Comparison of ENCODE assay signal across 17 mouse cellular contexts in genomic region chr12:79514680-79515079, GRCm38 (mm10).
DNase-seq lines count a peak whose midpoint lies in the region; ATAC-seq and TF ChIP-seq lines count a peak whose summit lies in the region.
"Had no signal": no experiment of that assay in that cellular context is flagged by ENCODE, and none has a peak within 500 bp of the region (broad histone marks: within the 10 kb centered on the region; RNA-seq: fewer than 3 reads in every experiment).

No protein-coding gene starts in this region.

- no peak overlapping the region for H3K4me3 ChIP-seq in limb, embryonic 15.5 days
- no peak overlapping the region for H3K4me3 ChIP-seq in limb, embryonic 10.5 days
- H3K4me3 ChIP-seq in embryonic facial prominence, embryonic 15.5 days (replicated peaks) = no peak overlapping the region
- no peak overlapping the region for H3K4me3 ChIP-seq in myocyte
- H3K4me3 ChIP-seq: forebrain, embryonic 10.5 days; midbrain, embryonic 12.5 days had no signal

- ATAC-seq in limb, embryonic 15.5 days (ENCODE audit: insufficient number of reproducible peaks, low FRiP score, low TSS enrichment, low read depth) = no peak
- no peak for ATAC-seq in embryonic facial prominence, embryonic 15.5 days (ENCODE audit: insufficient number of reproducible peaks, low FRiP score, low TSS enrichment, low read depth)
- ATAC-seq: liver, postnatal 0 days had no signal

- peaks cover 18% of the 10 kb centered on the region for H3K4me1 ChIP-seq in limb, embryonic 15.5 days
- H3K4me1 ChIP-seq in limb, embryonic 10.5 days = peaks cover 17% of the 10 kb centered on the region
- H3K4me1 ChIP-seq in embryonic facial prominence, embryonic 15.5 days = peaks cover 27% of the 10 kb centered on the region

- H3K36me3 ChIP-seq in limb, embryonic 15.5 days = no peaks in the 10 kb centered on the region
- H3K36me3 ChIP-seq in limb, embryonic 10.5 days = no peaks in the 10 kb centered on the region
- H3K36me3 ChIP-seq in embryonic facial prominence, embryonic 15.5 days = no peaks in the 10 kb centered on the region
- H3K36me3 ChIP-seq in myocyte (ENCODE audit: control insufficient read depth, insufficient read depth) = no peaks in the 10 kb centered on the region
- H3K36me3 ChIP-seq: forebrain, embryonic 10.5 days; midbrain, embryonic 12.5 days had no signal

- no peaks in the 10 kb centered on the region for H3K27me3 ChIP-seq in limb, embryonic 15.5 days
- no peaks in the 10 kb centered on the region for H3K27me3 ChIP-seq in limb, embryonic 10.5 days (ENCODE audit: low read depth, poor library complexity, severe bottlenecking)
- H3K27me3 ChIP-seq in embryonic facial prominence, embryonic 15.5 days = no peaks in the 10 kb centered on the region
- no peaks in the 10 kb centered on the region for H3K27me3 ChIP-seq in myocyte (ENCODE audit: control insufficient read depth, insufficient read depth, insufficient read length)
- H3K27me3 ChIP-seq: midbrain, embryonic 12.5 days had no signal

- H3K27ac ChIP-seq in limb, embryonic 15.5 days = peak overlapping the region; percentile 71
- H3K27ac ChIP-seq in limb, embryonic 10.5 days = no peak overlapping the region
- peak overlapping the region; percentile 72; the same call in 1 of the 2 replicates for H3K27ac ChIP-seq in embryonic facial prominence, embryonic 15.5 days (replicated peaks)
- H3K27ac ChIP-seq: forebrain, embryonic 10.5 days; midbrain, embryonic 12.5 days had no signal

- no peak overlapping the region for H3ac ChIP-seq in myocyte (ENCODE audit: control insufficient read depth, insufficient read length)

- no peak overlapping the region for H3K9ac ChIP-seq in limb, embryonic 15.5 days
- H3K9ac ChIP-seq in embryonic facial prominence, embryonic 15.5 days = no peak overlapping the region
- H3K9ac ChIP-seq: liver, postnatal 0 days; midbrain, embryonic 12.5 days had no signal

- 83% methylated on average over 3 of the region's 3 CpGs for WGBS in limb, embryonic 15.5 days
- 96% methylated on average over 3 of the region's 3 CpGs for WGBS in limb, embryonic 10.5 days
- WGBS in embryonic facial prominence, embryonic 15.5 days = 73% methylated on average over 3 of the region's 3 CpGs

- no peaks in the 10 kb centered on the region for H3K9me3 ChIP-seq in limb, embryonic 15.5 days
- no peaks in the 10 kb centered on the region for H3K9me3 ChIP-seq in limb, embryonic 10.5 days (replicated peaks)
- H3K9me3 ChIP-seq in embryonic facial prominence, embryonic 15.5 days (replicated peaks) = no peaks in the 10 kb centered on the region
- H3K9me3 ChIP-seq: forebrain, embryonic 10.5 days; midbrain, embryonic 12.5 days had no signal

- no peak for TF ChIP-seq POLR2A in myocyte (IDR thresholded peaks at IDR 0.05; ENCODE audit: insufficient read length, low read depth)

- H3K79me2 ChIP-seq in myocyte (ENCODE audit: control insufficient read depth, insufficient read depth) = no peaks in the 10 kb centered on the region

- no peak for DNase-seq in limb, embryonic 10.5 days (ENCODE audit: low spot score)
- peak; percentile 85 for DNase-seq in Muller cell, postnatal 12 days (ENCODE audit: inconsistent ontology term)
- DNase-seq in ovary, postnatal 36 days (ENCODE audit: low spot score) = no peak
- no peak for DNase-seq in thymus, postnatal 25 days
- DNase-seq: adrenal gland, postnatal 25 days; cerebellum, adult 18-20 months; gastrocnemius, postnatal 14 days; kidney, postnatal 25 days; layer of hippocampus, adult 9-11 months; liver; liver, postnatal 0 days; thymus, postnatal 14 days had no signal

- no peak overlapping the region for H3K4me2 ChIP-seq in limb, embryonic 15.5 days
- no peak overlapping the region for H3K4me2 ChIP-seq in embryonic facial prominence, embryonic 15.5 days (replicated peaks)
- H3K4me2 ChIP-seq in myocyte (ENCODE audit: low read depth) = peak overlapping the region; percentile 16
- H3K4me2 ChIP-seq: midbrain, embryonic 12.5 days had no signal

TF ChIP-seq in myocyte, 11 proteins besides CTCF, POLR2A, EP300 and RAD21:
- no peak for TF ChIP-seq MYOD1 (IDR thresholded peaks at IDR 0.05; ENCODE audit: control insufficient read depth in 1 of 3, insufficient read length in 2 of 3, low read depth in 2 of 3)
- TF ChIP-seq CEBPB (IDR thresholded peaks at IDR 0.05; ENCODE audit: insufficient read depth, poor library complexity, severe bottlenecking) = no peak
- TF ChIP-seq TCF3 (IDR thresholded peaks at IDR 0.05; ENCODE audit: insufficient read length, low read depth) = no peak
- no peak for TF ChIP-seq E2F4 (IDR thresholded peaks at IDR 0.05; ENCODE audit: insufficient read depth)
- no peak for TF ChIP-seq TCF12 (IDR thresholded peaks at IDR 0.05; ENCODE audit: insufficient read depth, poor library complexity, severe bottlenecking)
- no peak for TF ChIP-seq USF1 (IDR thresholded peaks at IDR 0.05; ENCODE audit: low read depth)
- TF ChIP-seq SRF (IDR thresholded peaks at IDR 0.05; ENCODE audit: control insufficient read depth, insufficient read length, low read depth) = no peak
- no peak for TF ChIP-seq MYOG (IDR thresholded peaks at IDR 0.05; ENCODE audit: control insufficient read depth in 1 of 3, insufficient read depth in 1 of 3, insufficient read length in 2 of 3, low read depth in 2 of 3)
- TF ChIP-seq MAX (IDR thresholded peaks at IDR 0.05; ENCODE audit: low read depth) = no peak
- no peak for TF ChIP-seq POLR2AphosphoS2 (IDR thresholded peaks at IDR 0.05; ENCODE audit: insufficient read length, low read depth)
- no peak for TF ChIP-seq REST (IDR thresholded peaks at IDR 0.05; ENCODE audit: insufficient read depth, insufficient read length)
